Mouse (Mus musculus) midbrain, embryonic 14.5 days (tissue): ENCODE data around the gene Gm5269. TPM values are rescaled to one million over a fixed set of nuclear protein-coding genes. Genes with fewer than 3 reads are reported as not detected.

Experiments
- ATAC-seq: fragments of 200-750 bp; cut with Nextera tagmentation; 2 replicates; pipeline ENCODE4 v1.8.0; 2017; ENCODE audit warnings: moderate number of reproducible peaks, moderate library complexity; ENCODE audit not compliant: low FRiP score, low TSS enrichment
- DNase-seq: peaks from one replicate; pipeline ENCODE4 v3.0.0-alpha.2; 2015
- H3K27ac ChIP-seq: fragments of 300-500 bp; sonication (generic); replicated peaks from 2 replicates; pipeline ENCODE4 v1.5.1; 2014; ENCODE audit warnings: mild to moderate bottlenecking, low read depth, low read length, moderate library complexity
- H3K27me3 ChIP-seq: fragments of 300-500 bp; sonication (generic); 2 replicates; pipeline ENCODE4 v1.6.1; 2014; ENCODE audit warnings: low read length, control low read depth, mixed read lengths; ENCODE audit not compliant: control insufficient read depth, insufficient read depth
- H3K36me3 ChIP-seq: fragments of 300-500 bp; sonication (generic); 2 replicates; pipeline ENCODE4 v1.6.1; 2014; ENCODE audit warnings: low read length, control low read depth; ENCODE audit not compliant: control insufficient read depth, insufficient read depth
- H3K4me1 ChIP-seq: fragments of 300-500 bp; sonication (generic); 2 replicates; pipeline ENCODE4 v1.6.1; 2014; ENCODE audit warnings: mild to moderate bottlenecking, antibody characterized with exemption, low read length, control low read depth; ENCODE audit not compliant: control insufficient read depth, insufficient read depth
- H3K4me2 ChIP-seq: fragments of 300-500 bp; sonication (generic); 2 replicates; pipeline ENCODE4 v1.6.1; 2014; ENCODE audit warnings: mild to moderate bottlenecking, low read length, moderate library complexity
- H3K4me3 ChIP-seq: fragments of 300-500 bp; sonication (generic); replicated peaks from 2 replicates; pipeline ENCODE4 v1.5.1; 2014; ENCODE audit warnings: low read depth, low read length
- H3K9ac ChIP-seq: fragments of 300-500 bp; sonication (generic); replicated peaks from 2 replicates; pipeline ENCODE4 v1.6.1; 2014; ENCODE audit warnings: mild to moderate bottlenecking, low read length, moderate library complexity
- H3K9me3 ChIP-seq: fragments of 300-500 bp; sonication (generic); 2 replicates; pipeline ENCODE4 v1.6.1; 2016; ENCODE audit warnings: low read length, control low read depth, mixed read lengths; ENCODE audit not compliant: control insufficient read depth
- WGBS: fragments of 180-500 bp; shearing (Covaris S2); extraction: QIAGEN DNeasy Blood & Tissue Kit; methylation state at CpG from one replicate; pipeline ENCODE4 v1.1.7; 2014; 5-methylcytosine and 5-hydroxymethylcytosine counted together
- polyA plus RNA-seq: library from polyadenylated mRNA; unstranded; fragments of >200 nt; fragmentation: Nextera tagmentation; extraction: Ambion mirVana; gene quantifications from 2 replicates; pipeline ENCODE4 v1.2.1, GENCODE M21; 2014

Gm5269 gene
- polyA plus RNA-seq, 1 experiment from 2014 or later, result not detected

- Histone ChIP-seq H3K27me3 (no peaks in the 10 kb centered on the region), H3K4me2 (no peak overlapping the region), H3K4me1 (peaks cover 3% of the 10 kb centered on the region; the same call in 1 of the 2 replicates), H3K27ac (no peak overlapping the region), H3K4me3 (no peak overlapping the region), H3K36me3 (no peaks in the 10 kb centered on the region), H3K9me3 (no peaks in the 10 kb centered on the region), H3K9ac (no peak overlapping the region)
- ATAC-seq (no peak), DNase-seq (no peak)
- 89% methylated on average over 3 of the region's 3 CpGs for WGBS
These were observed 30.6 kb upstream of the Gm5269 start for GRCm38 (mm10) chr1:45920703-45921102.

DNA sequence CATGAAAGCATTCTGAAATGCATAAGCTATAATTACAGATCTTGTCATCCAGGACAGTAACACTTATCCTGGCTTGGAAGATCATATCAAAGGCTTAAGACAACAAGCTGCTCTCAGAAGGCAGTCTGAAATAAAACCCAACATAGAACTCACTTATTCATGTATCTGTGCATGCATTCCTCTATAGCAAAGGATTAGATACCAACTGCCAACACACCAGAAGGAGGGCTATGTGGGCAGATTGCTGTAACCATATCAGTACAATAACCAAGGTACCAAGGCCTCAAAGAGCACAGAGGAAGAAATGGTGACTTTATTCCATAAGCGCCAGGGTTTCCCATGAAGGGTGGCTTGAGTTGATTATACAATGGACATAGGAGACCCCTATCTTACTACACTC lies 29.7 kb upstream of the Gm5269 start:
- H3K4me3 ChIP-seq, result no peak overlapping the region
- DNase-seq (no peak), ATAC-seq (no peak)
- no peaks in the 10 kb centered on the region for H3K36me3 ChIP-seq
- H3K4me2 ChIP-seq, result no peak overlapping the region
- no peaks in the 10 kb centered on the region for H3K27me3 ChIP-seq
- no peaks in the 10 kb centered on the region for H3K4me1 ChIP-seq
- 97% methylated on average over 1 of the region's 1 CpGs for WGBS
- no peaks in the 10 kb centered on the region for H3K9me3 ChIP-seq
- no peak overlapping the region for H3K9ac ChIP-seq
- H3K27ac ChIP-seq, result no peak overlapping the region

- H3K4me2 ChIP-seq, result no peak overlapping the region
- no peaks in the 10 kb centered on the region for H3K27me3 ChIP-seq
- no peak for DNase-seq
- no peak overlapping the region for H3K27ac ChIP-seq
- no peaks in the 10 kb centered on the region for H3K36me3 ChIP-seq
- no peaks in the 10 kb centered on the region for H3K9me3 ChIP-seq
- no peak for ATAC-seq
- no peaks in the 10 kb centered on the region for H3K4me1 ChIP-seq
- 92% methylated on average over 4 of the region's 4 CpGs for WGBS
- no peak overlapping the region for H3K9ac ChIP-seq
- no peak overlapping the region for H3K4me3 ChIP-seq
These were observed 27.2 kb upstream of the Gm5269 start for GRCm38 (mm10) chr1:45917136-45917803.

- H3K9ac ChIP-seq, result no peak overlapping the region
- H3K27ac ChIP-seq, result no peak overlapping the region
- no peak overlapping the region for H3K4me3 ChIP-seq
- no peaks in the 10 kb centered on the region for H3K4me1 ChIP-seq
- H3K27me3 ChIP-seq, result no peaks in the 10 kb centered on the region
- DNase-seq, result no peak
- no peaks in the 10 kb centered on the region for H3K36me3 ChIP-seq
- no peaks in the 10 kb centered on the region for H3K9me3 ChIP-seq
- WGBS, result 85% methylated on average over 3 of the region's 3 CpGs
- no peak for ATAC-seq
- no peak overlapping the region for H3K4me2 ChIP-seq
These were observed 26.1 kb upstream of the Gm5269 start for GRCm38 (mm10) chr1:45916174-45916573.

DNA sequence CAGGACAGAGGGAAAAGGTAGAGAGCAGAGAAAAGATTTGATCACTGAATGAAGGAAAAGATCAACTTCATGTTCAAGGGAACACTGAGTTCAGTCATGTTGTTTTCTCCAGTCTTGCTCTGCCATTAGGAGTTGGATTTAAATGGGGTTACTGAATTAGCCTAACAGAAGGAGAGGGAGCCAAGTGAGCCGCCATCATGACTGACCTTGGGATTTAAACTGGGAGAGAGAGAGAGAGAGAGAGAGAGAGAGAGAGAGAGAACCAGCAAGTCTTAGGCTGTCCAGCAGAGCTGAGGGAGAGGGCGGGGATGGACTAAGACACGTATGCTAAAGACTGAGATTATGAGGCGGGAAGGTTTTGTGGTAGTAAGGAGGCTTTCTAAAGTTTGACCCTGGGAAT lies 24.2 kb upstream of the Gm5269 start:
- WGBS, result 93% methylated on average over 4 of the region's 4 CpGs
- no peaks in the 10 kb centered on the region for H3K36me3 ChIP-seq
- no peak overlapping the region for H3K9ac ChIP-seq
- H3K4me1 ChIP-seq, result no peaks in the 10 kb centered on the region
- H3K27ac ChIP-seq, result no peak overlapping the region
- no peak for ATAC-seq
- no peak overlapping the region for H3K4me2 ChIP-seq
- no peaks in the 10 kb centered on the region for H3K9me3 ChIP-seq
- DNase-seq, result no peak
- H3K4me3 ChIP-seq, result no peak overlapping the region
- H3K27me3 ChIP-seq, result no peaks in the 10 kb centered on the region

DNA sequence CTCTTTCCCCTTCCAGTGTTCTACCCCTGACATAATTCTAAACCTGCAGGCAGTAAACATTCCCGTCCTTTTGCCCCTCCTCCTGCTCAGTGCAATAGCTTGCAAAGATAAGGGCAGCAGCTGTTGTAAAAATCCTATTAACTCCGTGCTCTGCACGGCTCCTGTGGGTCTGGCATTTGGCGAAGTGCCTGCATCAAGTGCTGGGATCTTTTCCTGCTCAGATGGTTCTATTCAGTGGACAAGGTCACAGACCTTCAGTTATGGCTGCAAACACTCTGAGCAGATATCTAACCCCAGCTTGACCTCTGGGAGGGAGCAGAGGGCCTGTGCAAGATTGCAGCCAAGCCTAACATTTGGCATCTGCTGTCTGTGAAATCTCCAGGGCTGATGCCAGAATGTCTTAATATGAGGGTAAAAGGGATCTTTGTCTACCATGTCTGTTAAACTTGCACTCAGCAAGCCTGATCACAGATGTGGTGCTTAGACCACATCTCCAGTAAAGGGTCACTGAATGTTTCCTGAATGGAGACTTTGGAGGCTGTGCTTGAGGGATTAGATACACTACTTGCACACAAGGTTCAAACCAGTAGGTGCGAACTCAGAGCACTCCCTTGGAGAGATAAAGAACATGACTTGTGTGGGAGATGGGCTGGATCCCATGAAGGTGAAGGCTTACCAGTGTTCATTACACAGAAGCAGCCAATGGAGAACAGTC lies 15.2 kb upstream of the Gm5269 start:
- Histone ChIP-seq H3K36me3 (no peaks in the 10 kb centered on the region), H3K27ac (no peak overlapping the region), H3K27me3 (no peaks in the 10 kb centered on the region), H3K9me3 (no peaks in the 10 kb centered on the region), H3K4me3 (no peak overlapping the region), H3K4me2 (no peak overlapping the region), H3K9ac (no peak overlapping the region), H3K4me1 (0 out of 2 replicates have a peak, but pooled peaks cover 3% of the 10 kb centered on the region)
- WGBS, result 12% methylated on average over 5 of the region's 5 CpGs
- ATAC-seq (peak; percentile 79), DNase-seq (peak; percentile 65)

- Histone ChIP-seq H3K36me3 (no peaks in the 10 kb centered on the region), H3K4me1 (0 out of 2 replicates have a peak, but pooled peaks cover 3% of the 10 kb centered on the region), H3K27me3 (no peaks in the 10 kb centered on the region), H3K4me2 (no peak overlapping the region), H3K9ac (no peak overlapping the region), H3K9me3 (no peaks in the 10 kb centered on the region), H3K4me3 (no peak overlapping the region), H3K27ac (no peak overlapping the region)
- no peak for DNase-seq
- no peak for ATAC-seq
- 84% methylated on average over 3 of the region's 3 CpGs for WGBS
These were observed 14.1 kb upstream of the Gm5269 start for GRCm38 (mm10) chr1:45904161-45904560.

GRCm38 (mm10) chr1:45898044-45898443 lies 8.0 kb upstream of the Gm5269 start:
- WGBS, result 65% methylated on average over 1 of the region's 1 CpGs
- no peaks in the 10 kb centered on the region for H3K4me1 ChIP-seq
- no peaks in the 10 kb centered on the region for H3K36me3 ChIP-seq
- DNase-seq (no peak), ATAC-seq (no peak)
- H3K27me3 ChIP-seq, result no peaks in the 10 kb centered on the region
- no peak overlapping the region for H3K9ac ChIP-seq
- H3K4me3 ChIP-seq, result no peak overlapping the region
- no peak overlapping the region for H3K27ac ChIP-seq
- H3K9me3 ChIP-seq, result no peaks in the 10 kb centered on the region
- no peak overlapping the region for H3K4me2 ChIP-seq
